Mouse (Mus musculus): ENCODE results near the gene Gm3468. TPM values are rescaled to one million over a fixed set of nuclear protein-coding genes. Genes with fewer than 3 reads are reported as not detected.

The Gm3468 gene
- 0.71 TPM for polyA plus RNA-seq (2014; fragmentation: Illumina TruSeq; extraction: RNeasy Lipid Tissue Mini Kit (QIAGEN cat#74804); ENCODE audit: low read depth, low replicate concordance)

GRCm38 (mm10) chr14:6108272-6108925 lies at the start of gene Gm3468:
Gm3468 (minus strand) TSS chr14:6108665.

GRCm38 (mm10) chr14:6125707-6126106 lies 17.2 kb upstream of the Gm3468 start, which contains the start of gene Gm3476:
Gm3476 (minus strand) TSS chr14:6125807.

GRCm38 (mm10) chr14:6093842-6094241 lies 14.6 kb downstream of the Gm3468 start, which contains the start of gene Gm8206:
Gm8206 (minus strand) TSS chr14:6093942.

GRCm38 (mm10) chr14:6058167-6058566 lies 50.3 kb downstream of the Gm3468 start, which contains the start of gene Gm6337:
Gm6337 (minus strand) TSS chr14:6058267.

Other genes with a start within 250 kb of the Gm3468 start
- gene Gm8237, start 228.3 kb downstream of the Gm3468 start, polyA plus RNA-seq (2014; fragmentation: Illumina TruSeq; extraction: RNeasy Lipid Tissue Mini Kit (QIAGEN cat#74804); ENCODE audit: low read depth, low replicate concordance), result not detected
- gene Gm3248, start 146.9 kb downstream of the Gm3468 start, polyA plus RNA-seq (2014; fragmentation: Illumina TruSeq; extraction: RNeasy Lipid Tissue Mini Kit (QIAGEN cat#74804); ENCODE audit: low read depth, low replicate concordance), result 0.37 TPM
- not detected for gene Gm3453, start 129.5 kb downstream of the Gm3468 start, polyA plus RNA-seq (2014; fragmentation: Illumina TruSeq; extraction: RNeasy Lipid Tissue Mini Kit (QIAGEN cat#74804); ENCODE audit: low read depth, low replicate concordance)
- not detected for gene Gm6337, start 50.4 kb downstream of the Gm3468 start, polyA plus RNA-seq (2014; fragmentation: Illumina TruSeq; extraction: RNeasy Lipid Tissue Mini Kit (QIAGEN cat#74804); ENCODE audit: low read depth, low replicate concordance)
- gene Gm8206, start 14.7 kb downstream of the Gm3468 start, polyA plus RNA-seq (2014; fragmentation: Illumina TruSeq; extraction: RNeasy Lipid Tissue Mini Kit (QIAGEN cat#74804); ENCODE audit: low read depth, low replicate concordance), result 0.76 TPM
- not detected for gene Gm3476, start 17.1 kb upstream of the Gm3468 start, polyA plus RNA-seq (2014; fragmentation: Illumina TruSeq; extraction: RNeasy Lipid Tissue Mini Kit (QIAGEN cat#74804); ENCODE audit: low read depth, low replicate concordance)
- not detected for gene Gm21560, start 110.6 kb upstream of the Gm3468 start, polyA plus RNA-seq (2014; fragmentation: Illumina TruSeq; extraction: RNeasy Lipid Tissue Mini Kit (QIAGEN cat#74804); ENCODE audit: low read depth, low replicate concordance)
- gene Gm3411, start 178.6 kb upstream of the Gm3468 start, polyA plus RNA-seq (2014; fragmentation: Illumina TruSeq; extraction: RNeasy Lipid Tissue Mini Kit (QIAGEN cat#74804); ENCODE audit: low read depth, low replicate concordance), result not detected
- gene Gm21103, start 196.2 kb upstream of the Gm3468 start, polyA plus RNA-seq (2014; fragmentation: Illumina TruSeq; extraction: RNeasy Lipid Tissue Mini Kit (QIAGEN cat#74804); ENCODE audit: low read depth, low replicate concordance), result not detected
- gene Gm3618, start 235.0 kb upstream of the Gm3468 start, polyA plus RNA-seq (2014; fragmentation: Illumina TruSeq; extraction: RNeasy Lipid Tissue Mini Kit (QIAGEN cat#74804); ENCODE audit: low read depth, low replicate concordance), result not detected

Data from heart, adult 10 weeks (tissue).